Mouse (Mus musculus) lung, adult 10 weeks (tissue): ENCODE data around the gene Mapk9. TPM values are rescaled to one million over a fixed set of nuclear protein-coding genes. Genes with fewer than 3 reads are reported as not detected.

ENCODE experiments used
- polyA plus RNA-seq: library from polyadenylated mRNA; stranded (reverse); fragments of 350-450 nt; fragmentation: Illumina TruSeq; extraction: RNeasy Lipid Tissue Mini Kit (QIAGEN cat#74804); gene quantifications from one replicate; pipeline ENCODE4 v1.2.3, GENCODE M21; 2014; ENCODE audit warnings: low read depth, low replicate concordance; ENCODE audit not compliant: insufficient read depth

Mapk9 gene
- 22.6 TPM for polyA plus RNA-seq

GRCm38 (mm10) chr11:49846401-49847070 lies at the start of gene Mapk9:
Gene Mapk9, plus strand, starts transcription at chr11:49846751.

GRCm38 (mm10) chr11:49901659-49902458 lies 55.3 kb downstream of the Mapk9 start, which contains the start of gene Rasgef1c:
Gene Rasgef1c, plus strand, starts transcription at chr11:49901835.

Other genes with a start within 250 kb of the Mapk9 start
- 7.2 TPM for gene Flt4, start 237.5 kb upstream of the Mapk9 start, polyA plus RNA-seq
- 1,932 TPM for gene Scgb3a1, start 183.1 kb upstream of the Mapk9 start, polyA plus RNA-seq
- gene Cnot6, start 134.0 kb upstream of the Mapk9 start, polyA plus RNA-seq: 18.5 TPM
- 7.0 TPM for gene Gfpt2, start 52.6 kb upstream of the Mapk9 start, polyA plus RNA-seq
- 0.18 TPM for gene Rasgef1c, start 55.1 kb downstream of the Mapk9 start, polyA plus RNA-seq
- gene Rnf130, start 178.6 kb downstream of the Mapk9 start, polyA plus RNA-seq: 83.0 TPM